In the genomic region with DNA sequence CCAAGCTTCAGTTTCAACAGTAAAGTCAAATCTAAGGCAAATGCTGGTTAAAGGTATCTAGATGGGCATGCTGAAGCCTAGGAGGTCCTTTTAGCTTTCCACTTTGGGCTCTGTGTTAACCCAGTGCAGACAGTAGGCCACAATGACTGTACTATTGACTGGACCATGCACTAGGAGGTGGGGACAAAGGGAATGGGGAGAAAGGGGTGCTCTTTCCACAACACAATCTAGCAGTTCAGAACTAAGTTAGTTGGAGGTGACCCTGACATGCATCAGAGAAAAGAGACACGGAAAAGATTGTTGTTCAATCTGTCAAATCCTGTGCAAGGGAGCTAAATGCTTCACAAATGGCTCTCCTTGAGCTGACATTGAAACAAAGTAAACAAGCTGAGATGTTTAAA, we compare ENCODE assay signal across 7 mouse cellular contexts. TPM values are rescaled to one million over a fixed set of nuclear protein-coding genes. Genes with fewer than 3 reads are reported as not detected.
DNase-seq lines count a peak whose midpoint lies in the region; ATAC-seq lines count a peak whose summit lies in the region.

No protein-coding gene starts in this region.

- ATAC-seq in limb, embryonic 12.5 days (ENCODE audit: insufficient number of reproducible peaks, insufficient read depth, low FRiP score, low TSS enrichment, low read depth), result no peak
- 0 out of 2 replicates have a peak, but pooled peaks have one; percentile 11 for ATAC-seq in neural tube, embryonic 13.5 days (ENCODE audit: low read depth)

- intact Hi-C loops in heart, postnatal 10 days (cut with DNase I), result loop anchor here (5.0 to 10.0 kb wide), 2 partner anchors 37 to 549 kb away; no protein-coding TSS in a partner anchor

- H3K27ac ChIP-seq in limb, embryonic 12.5 days, result peak overlapping the region; percentile 95
- H3K27ac ChIP-seq in neural tube, embryonic 13.5 days (replicated peaks), result peak overlapping the region; percentile 95

- peaks cover 47% of the 10 kb centered on the region for H3K4me1 ChIP-seq in limb, embryonic 12.5 days (replicated peaks)
- H3K4me1 ChIP-seq in neural tube, embryonic 13.5 days (replicated peaks), result peaks cover 66% of the 10 kb centered on the region

- peaks cover 26% of the 10 kb centered on the region for H3K36me3 ChIP-seq in limb, embryonic 12.5 days
- H3K36me3 ChIP-seq in neural tube, embryonic 13.5 days, result peaks cover 15% of the 10 kb centered on the region

- H3K9ac ChIP-seq in limb, embryonic 12.5 days (replicated peaks), result peak overlapping the region; percentile 75
- H3K9ac ChIP-seq in neural tube, embryonic 13.5 days, result peak overlapping the region; percentile 76

- H3K4me3 ChIP-seq in limb, embryonic 12.5 days (replicated peaks), result peak overlapping the region; percentile 72
- peak overlapping the region; percentile 69 for H3K4me3 ChIP-seq in neural tube, embryonic 13.5 days

- H3K27me3 ChIP-seq in limb, embryonic 12.5 days, result 0 out of 2 replicates have a peak, but pooled peaks cover 6% of the 10 kb centered on the region
- no peaks in the 10 kb centered on the region for H3K27me3 ChIP-seq in neural tube, embryonic 13.5 days

- H3K9me3 ChIP-seq in limb, embryonic 12.5 days, result no peaks in the 10 kb centered on the region; the same call in 1 of the 2 replicates
- H3K9me3 ChIP-seq in neural tube, embryonic 13.5 days, result no peaks in the 10 kb centered on the region

- WGBS in limb, embryonic 12.5 days, result 11% methylated on average over 1 of the region's 1 CpGs
- 0% methylated on average over 1 of the region's 1 CpGs for WGBS in neural tube, embryonic 13.5 days

- peak overlapping the region; percentile 85 for H3K4me2 ChIP-seq in limb, embryonic 12.5 days
- peak overlapping the region; percentile 85 for H3K4me2 ChIP-seq in neural tube, embryonic 13.5 days

- peak; percentile 33 for DNase-seq in right cerebral cortex, postnatal 25 days
- DNase-seq in right cerebral cortex, postnatal 10 days (ENCODE audit: low spot score in 2 of 2), result no peak
- DNase-seq in embryo, embryonic 9.5 days (ENCODE audit: extremely low spot score), result peak; percentile 51
- peak; percentile 58 to 63 for DNase-seq in heart, postnatal 10 days
- DNase-seq in right cerebral cortex, postnatal 14 days, result no peak

RNA-seq across cellular contexts. Expression of a gene that starts 7.3 kb away (rescaled TPM):
- 10 to 100 TPM; 29.7 to 41.2 TPM for total RNA-seq in heart, postnatal 10 days (2021)
- polyA plus RNA-seq in limb, embryonic 12.5 days (2016; fragmentation: Nextera tagmentation; extraction: Ambion mirVana), result 12.0 and 13.8 TPM in 2 replicates
- polyA plus RNA-seq in neural tube, embryonic 13.5 days (2015; fragmentation: Nextera tagmentation; extraction: Ambion mirVana), result 7.1 and 8.2 TPM in 2 replicates

RNA-seq across cellular contexts. Expression of a gene that starts 32.4 kb away (rescaled TPM):
- 10 to 100 TPM; 10.7 to 11.6 TPM for total RNA-seq in heart, postnatal 10 days (2021)
- polyA plus RNA-seq in limb, embryonic 12.5 days (2016; fragmentation: Nextera tagmentation; extraction: Ambion mirVana), result 7.7 and 8.4 TPM in 2 replicates
- 4.1 and 5.4 TPM in 2 replicates for polyA plus RNA-seq in neural tube, embryonic 13.5 days (2015; fragmentation: Nextera tagmentation; extraction: Ambion mirVana)

RNA-seq across cellular contexts. Expression of a gene that starts 51.0 kb away (rescaled TPM):
- not detected for total RNA-seq in heart, postnatal 10 days (2021)
- polyA plus RNA-seq in limb, embryonic 12.5 days (2016; fragmentation: Nextera tagmentation; extraction: Ambion mirVana), result 29.1 and 30.9 TPM in 2 replicates
- polyA plus RNA-seq in neural tube, embryonic 13.5 days (2015; fragmentation: Nextera tagmentation; extraction: Ambion mirVana), result 22.1 and 26.1 TPM in 2 replicates

Comparison
In these comparisons a context has a peak if more than half of its experiments do, and no peak if none do; other contexts are left out.
1. DNase-seq: peak in right cerebral cortex, postnatal 25 days (single experiment), embryo, embryonic 9.5 days (single experiment) and heart, postnatal 10 days (2 of 2); none in right cerebral cortex, postnatal 10 days (0 of 2) and right cerebral cortex, postnatal 14 days (single experiment).